Mouse (Mus musculus) ES-E14 (cell line): ENCODE measurements around the gene Tiam1. TPM values are rescaled to one million over a fixed set of nuclear protein-coding genes. Genes with fewer than 3 reads are reported as not detected.

Experiments
- DNase-seq: peaks from one replicate; pipeline ENCODE4 v3.0.0-alpha.2; 2013; ENCODE audit warnings: low read depth, low spot score
- H3K27ac ChIP-seq: 2 replicates; pipeline ENCODE4 v1.5.1; 2012; ENCODE audit warnings: low read depth, mild to moderate bottlenecking, low read length, moderate library complexity, mixed read lengths; ENCODE audit not compliant: poor library complexity, insufficient read depth, severe bottlenecking
- H3K36me3 ChIP-seq: 2 replicates; pipeline ENCODE4 v1.6.1; 2012; ENCODE audit warnings: mild to moderate bottlenecking, low read length, moderate library complexity, mixed read lengths; ENCODE audit not compliant: control insufficient read depth, poor library complexity, insufficient read depth, severe bottlenecking
- H3K4me1 ChIP-seq, 2 experiments: fragments of 150-350 bp in 1 of 2; sonication (generic) in 1 of 2; 2 replicates each; pipeline ENCODE4 v1.6.1; 2012; ENCODE audit warnings: low read length in 2 of 2, mild to moderate bottlenecking in 1 of 2, mixed read lengths in 1 of 2; ENCODE audit not compliant: control insufficient read depth in 2 of 2, insufficient read depth in 2 of 2, poor library complexity in 1 of 2
- H3K4me3 ChIP-seq, 2 experiments: fragments of 150-350 bp in 1 of 2; sonication (generic) in 1 of 2; 2 replicates each; pipeline ENCODE4 v1.5.1; 2012; ENCODE audit warnings: low read length in 2 of 2, low read depth in 1 of 2, mild to moderate bottlenecking in 1 of 2, mixed read lengths in 1 of 2; ENCODE audit not compliant: insufficient read depth in 1 of 2, poor library complexity in 1 of 2, severe bottlenecking in 1 of 2
- H3K9ac ChIP-seq: 2 replicates; pipeline ENCODE4 v1.6.1; 2012; ENCODE audit warnings: low read depth, mild to moderate bottlenecking, low read length, mixed read lengths; ENCODE audit not compliant: poor library complexity, insufficient read depth, severe bottlenecking
- H3K9me3 ChIP-seq: fragments of 150-350 bp; sonication (generic); 2 replicates; pipeline ENCODE4 v1.6.1; 2012; ENCODE audit warnings: low read depth, mild to moderate bottlenecking, low read length; ENCODE audit not compliant: control insufficient read depth, insufficient read depth
- CHD2 ChIP-seq: IDR thresholded peaks from 2 replicates; pipeline ENCODE4 v1.6.1; 2014; ENCODE audit warnings: mild to moderate bottlenecking, low read depth, low read length, inconsistent platforms
- HCFC1 ChIP-seq: IDR thresholded peaks from 2 replicates; pipeline ENCODE4 v1.6.1; 2012; ENCODE audit warnings: low read length, inconsistent platforms, borderline replicate concordance; ENCODE audit not compliant: insufficient read depth
- MAFK ChIP-seq: IDR thresholded peaks from 2 replicates; pipeline ENCODE4 v1.6.1; 2014; ENCODE audit warnings: mild to moderate bottlenecking, low read depth, low read length, inconsistent platforms; ENCODE audit not compliant: insufficient read depth
- ZC3H11A ChIP-seq: IDR thresholded peaks from 2 replicates; pipeline ENCODE4 v1.6.1; 2012; ENCODE audit warnings: low read depth, mild to moderate bottlenecking, inconsistent platforms, low read length, borderline replicate concordance
- ZNF384 ChIP-seq: IDR thresholded peaks from 2 replicates; pipeline ENCODE4 v1.6.1; 2012; ENCODE audit warnings: low read depth, low read length, inconsistent platforms
- in situ Hi-C, 2 experiments: fragments of 600-800 bp; cut with MboI; formaldehyde crosslinking; loops; one replicate each; pipeline ENCODE4 v1.15.1; 2025; ENCODE audit warnings: low sequenced_read_pairs in 2 of 2, inconsistent platforms in 1 of 2; ENCODE audit not compliant: unreplicated experiment in 2 of 2
- total RNA-seq: library from RNA; depleted of rRNA; stranded (reverse); fragments of 300-350 nt; gene quantifications from 2 replicates; pipeline ENCODE4 v1.2.3, GENCODE M21; 2012

Tiam1 gene
- total RNA-seq, 1 experiment, result 15.7 TPM

DNA sequence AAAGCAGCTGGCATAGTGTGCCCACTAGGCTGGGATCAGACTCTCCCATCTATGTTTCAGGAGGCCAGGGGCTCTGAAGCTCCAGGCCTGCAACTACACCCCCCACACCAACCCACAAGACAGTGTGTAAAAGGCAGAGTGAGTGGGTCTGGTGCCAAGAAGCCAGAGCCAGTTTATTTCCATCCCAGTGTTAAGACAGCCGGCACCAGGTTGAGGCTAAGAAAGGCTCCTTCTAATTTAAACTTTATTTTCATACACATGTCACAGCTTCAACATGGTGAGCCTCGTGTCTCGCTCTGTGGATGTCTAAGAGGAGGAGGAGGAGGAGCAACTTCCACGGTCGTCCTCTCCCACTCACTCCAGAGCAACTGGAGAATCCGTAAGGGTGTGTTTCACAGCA, 57.5 kb downstream of the Tiam1 start:
- TF ChIP-seq HCFC1 (no peak), ZC3H11A (no peak), MAFK (no peak), ZNF384 (no peak), CHD2 (no peak)
- H3K27ac ChIP-seq, result no peak overlapping the region; the same call in 1 of the 2 replicates
- no peak overlapping the region for H3K9ac ChIP-seq
- peaks cover 2% of the 10 kb centered on the region; the same call in 1 of the 2 replicates for H3K36me3 ChIP-seq
- in situ Hi-C loops, result no loop called here
- H3K9me3 ChIP-seq, result no peaks in the 10 kb centered on the region
- H3K4me3 ChIP-seq, result no peak overlapping the region
- H3K4me1 ChIP-seq, result no peaks in the 10 kb centered on the region; a peak in 1 of 4 replicates
- no peak for DNase-seq

- TF ChIP-seq ZNF384, result no peak
- no peak for TF ChIP-seq CHD2
- no peak for TF ChIP-seq HCFC1
- no peak for TF ChIP-seq ZC3H11A
- TF ChIP-seq MAFK, result no peak
- Histone ChIP-seq H3K9me3 (no peaks in the 10 kb centered on the region), H3K4me3 (no peak overlapping the region), H3K9ac (no peak overlapping the region), H3K36me3 (peaks cover 2% of the 10 kb centered on the region; the same call in 1 of the 2 replicates), H3K4me1 (no peaks in the 10 kb centered on the region; a peak in 1 of 4 replicates), H3K27ac (no peak overlapping the region; the same call in 1 of the 2 replicates)
- DNase-seq, result no peak
- in situ Hi-C loops, result no loop called here
Observed at GRCm38 (mm10) chr16:90085580-90085979, 58.0 kb downstream of the Tiam1 start.

DNA sequence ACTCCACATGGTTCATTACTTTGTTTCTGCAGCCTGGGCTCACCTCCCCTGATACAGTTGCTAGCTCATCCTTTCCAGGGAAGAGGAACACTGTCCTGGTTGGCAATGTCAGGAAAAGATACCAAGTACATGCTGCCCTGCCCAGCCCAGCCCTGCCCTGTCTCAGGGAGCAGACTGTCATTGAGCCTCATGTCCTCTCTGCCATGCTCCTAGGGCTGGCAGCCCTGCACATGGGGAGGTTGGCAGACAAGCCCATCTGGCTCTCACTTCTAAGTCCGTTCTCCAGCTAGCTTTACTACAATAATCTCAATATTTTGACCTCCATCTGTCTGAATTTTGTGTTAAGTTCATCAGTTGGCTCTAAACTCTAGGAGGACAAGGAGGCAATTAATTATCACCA, 62.4 kb downstream of the Tiam1 start:
- in situ Hi-C loops, result no loop called here
- H3K9ac ChIP-seq, result no peak overlapping the region
- DNase-seq, result no peak
- H3K4me1 ChIP-seq, result no peaks in the 10 kb centered on the region; a peak in 1 of 4 replicates
- H3K9me3 ChIP-seq, result no peaks in the 10 kb centered on the region
- no peaks in the 10 kb centered on the region for H3K36me3 ChIP-seq
- H3K27ac ChIP-seq, result no peak overlapping the region
- H3K4me3 ChIP-seq, result no peak overlapping the region
- TF ChIP-seq HCFC1 (no peak), ZNF384 (no peak), ZC3H11A (no peak), CHD2 (no peak), MAFK (no peak)

DNA sequence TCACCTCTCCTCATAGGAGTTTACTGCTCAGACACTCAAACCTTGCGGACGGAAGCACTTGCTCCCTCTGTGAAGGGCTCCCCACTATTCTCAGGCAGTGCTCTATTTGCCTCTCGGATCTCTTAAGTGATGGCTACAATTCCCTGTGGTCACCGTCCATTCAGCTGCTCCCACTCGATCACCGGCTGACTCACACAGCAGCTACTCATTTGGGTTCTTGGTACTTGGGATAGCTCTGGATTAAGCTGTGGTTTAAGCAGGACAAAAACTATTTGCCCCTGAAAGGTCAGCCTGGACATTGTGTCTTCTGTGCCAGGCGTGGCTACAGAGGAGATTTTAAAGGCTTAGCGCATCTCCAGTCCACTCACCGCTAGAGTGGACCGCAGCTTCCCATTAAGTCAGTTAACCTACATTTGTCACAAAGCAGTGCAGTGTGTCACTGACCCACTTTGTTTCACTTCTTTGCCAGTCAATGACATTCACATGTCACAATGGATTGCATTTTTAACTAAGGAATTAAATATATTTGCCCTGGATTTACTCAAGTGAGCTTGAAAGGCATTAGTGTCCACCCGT, 64.7 kb downstream of the Tiam1 start:
- H3K4me1 ChIP-seq, result no peaks in the 10 kb centered on the region
- in situ Hi-C loops, result no loop called here
- no peak overlapping the region for H3K4me3 ChIP-seq
- no peak overlapping the region for H3K27ac ChIP-seq
- H3K9ac ChIP-seq, result no peak overlapping the region
- H3K36me3 ChIP-seq, result no peaks in the 10 kb centered on the region
- no peak for DNase-seq
- no peaks in the 10 kb centered on the region for H3K9me3 ChIP-seq
- TF ChIP-seq HCFC1 (no peak), ZC3H11A (no peak), MAFK (no peak), CHD2 (no peak), ZNF384 (no peak)
